Comparison of ENCODE assay signal across 13 mouse cellular contexts in genomic region chr10:80952449-80952848, GRCm38 (mm10).
"Had no signal": no experiment of that assay in that cellular context is flagged by ENCODE, and none has a peak within 500 bp of the region (broad histone marks: within the 10 kb centered on the region; RNA-seq: fewer than 3 reads in every experiment).

No protein-coding gene starts in this region.

- H3K27ac ChIP-seq: layer of hippocampus, adult 2 months; liver, embryonic 13.5 days; midbrain, embryonic 13.5 days had no signal

- H3K9me3 ChIP-seq: liver, embryonic 13.5 days; midbrain, embryonic 13.5 days had no signal

- H3K4me3 ChIP-seq: layer of hippocampus, adult 2 months; liver, embryonic 13.5 days; midbrain, embryonic 13.5 days had no signal

- H3K4me1 ChIP-seq: midbrain, embryonic 13.5 days had no signal

- DNase-seq: kidney, adult 18-20 months; kidney, adult 9 months; kidney, postnatal 14 days; left cerebral cortex, postnatal 4 days; liver, embryonic 13.5 days; lung, adult 2 months; lung, postnatal 14 days; lung, postnatal 4 days; thymus, adult 2 months; thymus, postnatal 14 days; thymus, postnatal 4 days had no signal

- H3K36me3 ChIP-seq: liver, embryonic 13.5 days; midbrain, embryonic 13.5 days had no signal

- H3K9ac ChIP-seq: liver, embryonic 13.5 days; midbrain, embryonic 13.5 days had no signal

- ATAC-seq: midbrain, embryonic 13.5 days had no signal

- H3K4me2 ChIP-seq: liver, embryonic 13.5 days; midbrain, embryonic 13.5 days had no signal
